Mouse (Mus musculus): Measurements from ENCODE around the gene Tpp2. TPM values are rescaled to one million over a fixed set of nuclear protein-coding genes. Genes with fewer than 3 reads are reported as not detected.
"Not testable (repeated sequence)": the region's sequence is repeated elsewhere in the genome, so short reads cannot be mapped to it uniquely, and the experiment has no call there.

The Tpp2 gene
- total RNA-seq, 2 experiments from 2014 or later = 39.2 to 41.8 TPM

DNA sequence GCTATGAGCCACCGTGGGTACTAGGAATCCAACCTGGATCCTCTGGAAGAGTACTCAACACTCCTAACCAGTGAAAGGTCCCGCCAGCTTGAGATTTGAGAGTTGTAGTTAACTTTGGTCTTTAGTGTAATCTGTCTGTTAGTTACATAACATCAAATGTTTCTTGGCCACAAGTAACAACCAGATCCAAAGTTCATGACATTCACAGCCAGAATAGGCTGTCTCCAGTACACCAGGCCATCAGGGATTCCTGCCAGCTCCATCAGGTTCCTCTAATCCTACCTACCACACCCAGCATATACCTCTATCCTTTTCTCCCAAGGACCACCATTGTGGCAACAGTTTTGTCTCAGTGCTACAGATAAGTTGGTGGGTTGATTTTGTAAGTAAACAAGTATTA lies 82.1 kb downstream of the Tpp2 start:
- no peak for DNase-seq

DNA sequence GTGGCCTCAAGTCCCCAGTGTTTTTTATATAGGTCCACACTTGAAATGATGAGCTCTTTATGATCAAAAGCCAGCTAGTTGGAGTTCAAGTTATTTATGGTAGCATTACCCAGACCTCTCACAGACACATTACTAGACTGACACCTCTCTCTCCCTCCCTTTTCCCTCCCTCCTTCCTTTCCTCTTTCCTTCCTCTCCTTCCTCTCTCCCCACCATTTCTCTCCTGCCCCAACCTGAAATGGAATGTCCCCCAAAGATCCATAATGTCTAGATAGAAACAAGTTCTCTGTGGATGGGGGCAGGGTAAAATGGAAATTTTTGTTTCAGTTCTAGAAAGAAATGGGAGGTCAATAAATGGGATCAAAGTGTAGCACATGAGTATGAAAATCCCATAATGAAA lies 86.5 kb downstream of the Tpp2 start, which contains the start of gene Mettl21c:
Gene Mettl21c, minus strand, starts transcription at position 101 of the 400 bp plus-strand sequence.
- no peak for DNase-seq

DNA sequence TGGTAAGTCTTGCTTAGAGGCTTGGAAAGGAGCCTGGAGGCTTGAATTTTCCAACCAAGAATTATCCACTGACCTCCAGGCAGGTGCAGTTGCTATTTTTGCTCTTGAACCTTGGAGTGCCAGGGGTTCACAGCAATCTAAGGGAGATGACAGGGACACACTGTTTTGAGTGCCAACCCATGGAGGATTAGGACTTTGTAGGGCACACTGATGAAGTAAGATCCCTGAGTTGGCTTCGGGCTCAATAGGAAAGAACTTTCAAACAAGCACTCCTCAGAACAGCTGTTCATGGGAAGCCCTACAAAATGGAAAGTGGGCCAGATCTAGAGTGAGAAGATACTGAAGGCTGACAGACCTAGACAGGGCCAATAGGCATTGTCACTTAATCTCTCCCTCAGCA lies 89.2 kb downstream of the Tpp2 start:
- DNase-seq = no peak

DNA sequence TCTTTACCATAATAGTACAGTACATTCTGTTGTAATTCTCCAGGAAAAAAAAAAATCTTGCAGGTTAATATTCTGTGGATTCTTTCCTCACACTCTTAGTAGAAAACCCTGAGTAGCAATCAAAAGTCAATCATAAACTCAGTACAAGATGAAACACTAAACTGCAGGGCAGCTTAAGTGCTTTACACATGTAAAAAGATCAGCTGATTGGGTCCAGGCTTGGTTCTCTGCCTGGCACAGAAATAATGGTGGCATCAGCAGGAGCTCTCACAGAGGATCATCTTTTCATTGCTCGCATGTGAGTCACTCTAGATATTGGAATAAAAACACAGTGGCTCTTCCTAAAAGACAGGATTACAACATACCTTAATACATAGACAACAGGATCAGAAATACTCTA lies 94.2 kb downstream of the Tpp2 start:
- peak; percentile 14 for DNase-seq

DNA sequence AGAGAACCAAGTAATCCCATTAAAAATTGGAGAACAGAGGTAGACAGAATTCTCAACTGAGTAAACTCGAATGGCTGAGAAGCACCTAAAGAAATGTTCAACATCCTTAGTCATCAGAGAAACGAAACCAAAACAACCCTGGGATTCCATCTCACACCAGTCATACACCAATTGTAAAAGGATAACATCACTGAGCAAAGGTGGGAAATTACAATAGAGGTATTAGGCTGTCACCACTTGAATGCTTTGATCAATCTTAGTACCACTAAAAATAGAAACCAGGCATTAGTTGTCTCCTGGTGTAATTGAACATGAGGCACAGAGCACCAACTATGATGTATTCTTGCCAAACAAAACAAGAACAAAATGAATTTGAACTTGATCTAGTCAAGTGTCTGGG lies 98.8 kb downstream of the Tpp2 start:
- no peak for DNase-seq

DNA sequence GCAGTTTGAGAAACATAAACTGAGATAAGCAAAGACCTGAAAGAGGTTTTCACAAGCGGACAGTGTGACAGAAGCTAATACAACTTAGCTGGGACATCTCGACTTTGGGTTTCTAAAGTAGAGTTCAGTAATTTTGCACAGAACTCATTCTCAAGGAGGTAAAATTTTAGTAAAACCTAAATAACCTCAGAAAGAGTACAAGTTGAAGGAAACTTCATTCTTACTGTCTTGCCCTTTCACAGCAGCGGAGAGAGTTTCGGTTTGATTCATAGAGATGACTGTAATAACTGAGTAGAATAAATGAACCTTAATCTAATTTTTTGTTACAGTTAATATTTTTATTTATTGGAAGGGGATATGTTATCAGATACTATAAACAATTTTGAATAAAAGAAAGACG lies 99.5 kb downstream of the Tpp2 start:
- DNase-seq = no peak

DNA sequence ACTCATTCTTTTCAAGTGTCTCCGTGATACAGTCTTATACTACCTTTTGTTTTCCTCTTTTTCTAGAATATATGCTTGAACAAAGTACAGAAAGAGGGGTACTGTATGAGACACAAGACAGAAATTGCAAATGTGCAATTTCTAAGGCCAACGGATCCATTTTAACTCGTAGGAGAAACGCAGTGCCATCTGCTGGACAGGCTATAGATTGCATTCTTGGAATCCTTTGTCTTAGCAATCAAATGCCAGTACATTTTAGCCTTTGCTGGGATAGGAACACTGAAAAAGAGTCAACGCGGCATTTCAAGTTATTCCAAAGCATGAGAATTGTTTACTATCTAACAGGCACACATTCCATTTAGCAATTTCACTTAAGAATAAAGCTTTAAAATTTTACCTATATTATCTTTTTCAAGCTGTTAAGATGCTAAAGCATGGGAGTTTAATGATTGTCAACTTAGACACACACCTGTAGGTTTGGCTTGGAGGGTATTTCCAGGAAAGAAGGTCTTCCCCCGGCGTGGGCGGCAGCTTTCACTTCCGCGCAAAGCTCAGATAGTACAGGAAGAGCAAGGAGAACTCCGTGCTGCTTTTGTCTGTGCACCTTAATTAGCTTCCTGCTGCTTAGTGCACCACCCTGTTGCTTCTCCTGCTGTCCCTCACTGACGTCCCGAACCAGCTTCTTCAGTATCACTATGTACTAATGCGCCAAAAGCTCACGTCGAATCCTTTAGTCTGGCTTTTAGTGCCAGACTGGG lies 108.5 kb downstream of the Tpp2 start:
- peak; percentile 64 for DNase-seq

DNA sequence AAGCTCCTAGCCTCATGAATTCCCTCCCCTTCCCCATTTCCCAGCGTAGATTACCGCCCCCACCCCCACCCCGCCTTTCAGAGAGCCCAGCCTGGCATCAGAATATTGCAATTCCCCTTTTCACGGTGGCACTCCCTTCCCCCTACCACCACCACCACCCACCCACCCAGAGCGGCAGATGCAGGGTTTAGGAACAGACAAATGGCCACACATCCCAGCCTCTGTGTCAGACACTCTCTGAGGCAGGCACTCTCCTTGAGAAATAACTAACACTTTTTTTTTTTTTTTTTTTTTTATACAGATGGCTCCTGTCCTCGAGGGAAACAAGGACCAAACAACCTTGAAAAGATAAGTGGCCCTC lies 109.1 kb downstream of the Tpp2 start:
- no peak for DNase-seq

DNA sequence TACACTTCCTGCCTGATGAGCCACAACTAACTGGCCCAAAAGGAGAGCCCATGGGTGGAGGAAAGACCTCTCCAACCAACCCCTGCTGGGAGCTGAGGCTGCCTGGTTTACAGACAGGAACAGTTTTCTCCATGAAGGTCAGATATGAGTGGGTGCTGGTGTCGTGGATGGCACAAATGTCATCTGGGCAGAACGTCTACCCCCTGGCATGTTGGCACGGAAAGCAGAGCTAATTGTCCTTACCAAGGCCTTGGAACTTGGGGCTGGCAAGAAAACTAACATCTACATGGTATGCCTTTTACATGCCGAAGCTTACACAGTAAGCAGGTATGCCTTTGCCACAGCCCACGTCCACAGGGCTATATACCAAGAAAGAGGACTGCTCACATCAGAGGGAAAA lies 112.2 kb downstream of the Tpp2 start:
- DNase-seq = not testable (repeated sequence)

DNA sequence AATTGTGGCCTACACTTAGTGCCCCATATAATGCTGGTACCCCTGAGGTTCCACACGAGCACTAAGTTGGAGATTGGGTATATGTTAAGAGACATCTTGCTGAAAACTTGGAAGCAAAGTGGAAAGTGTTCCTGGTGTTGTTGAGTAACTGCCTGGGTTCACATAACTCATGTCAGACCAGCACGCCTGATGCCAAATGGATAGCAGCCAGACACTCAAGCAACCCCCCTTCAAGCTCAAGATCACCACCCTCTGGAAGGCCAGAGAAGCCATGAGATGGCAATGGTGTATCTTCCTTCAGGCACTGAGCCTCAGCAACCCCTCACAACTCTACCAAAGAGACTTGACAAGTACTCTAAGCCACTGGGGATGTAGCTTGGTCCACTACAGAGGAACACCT lies 113.1 kb downstream of the Tpp2 start:
- no peak for DNase-seq

Small RNAs within 50 kb of the gene (microRNA-seq; reads per million reads assigned to microRNA genes)
- gene Gm24180 = 0 reads per million in 2 experiments

Other genes with a start within 250 kb of the Tpp2 start
- gene 1500015O10Rik, start 203.0 kb upstream of the Tpp2 start, total RNA-seq (2021) = 10 to 100 TPM; 31.9 to 33.2 TPM
- gene Uxs1, start 105.8 kb upstream of the Tpp2 start, total RNA-seq (2021) = 10 to 100 TPM; 14.9 to 16.2 TPM
- gene Mettl21c, start 86.4 kb downstream of the Tpp2 start, total RNA-seq (2021) = 100 to 1,000 TPM in 1 of 2 experiments, 10 to 100 TPM in 1; 89.0 to 108 TPM
- gene Gm8251, start 128.3 kb downstream of the Tpp2 start, total RNA-seq (2021) = not detected
- gene Tex30, start 168.8 kb downstream of the Tpp2 start, total RNA-seq (2021) = 1 to 10 TPM; 5.5 to 6.8 TPM
- gene Kdelc1, start 185.2 kb downstream of the Tpp2 start, total RNA-seq (2021) = 10 to 100 TPM; 12.3 to 14.3 TPM
- 1 to 10 TPM; 8.1 to 8.8 TPM for gene Bivm, start 185.3 kb downstream of the Tpp2 start, total RNA-seq (2021)
- 10 to 100 TPM; 10.7 to 12.6 TPM for gene Ercc5, start 214.1 kb downstream of the Tpp2 start, total RNA-seq (2021)